Mouse (Mus musculus): ENCODE results near the gene Wdr31.

- TF ChIP-seq CTCF (IDR thresholded peaks at IDR 0.05; ENCODE audit: extremely low read depth, insufficient read length, insufficient replicate concordance, low read depth, low read length) (no peak), POLR2A (IDR thresholded peaks at IDR 0.05; ENCODE audit: low read depth, low read length) (no peak)
Observed at GRCm38 (mm10) chr4:62440544-62440943, 30.2 kb downstream of the Wdr31 start.

Measured in small intestine, adult 2 months (tissue).